Mouse (Mus musculus) heart, postnatal 0 days (tissue): Measurements from ENCODE around the gene Pdxp. TPM values are rescaled to one million over a fixed set of nuclear protein-coding genes. Genes with fewer than 3 reads are reported as not detected.

Experiments used
- ATAC-seq: fragments of 200-750 bp; cut with Nextera tagmentation; 2 replicates; pipeline ENCODE4 v1.8.0; 2017; ENCODE audit warnings: low read depth, moderate number of reproducible peaks, moderate library complexity; ENCODE audit not compliant: insufficient read depth
- DNase-seq: peaks from one replicate; pipeline ENCODE4 v3.0.0-alpha.2; 2016; ENCODE audit warnings: low spot score
- H3K27ac ChIP-seq: fragments of 300-500 bp; sonication (generic); 2 replicates; pipeline ENCODE4 v1.5.1; 2014; ENCODE audit warnings: low read depth, mild to moderate bottlenecking
- H3K27me3 ChIP-seq: fragments of 300-500 bp; sonication (generic); 2 replicates; pipeline ENCODE4 v1.6.1; 2014; ENCODE audit warnings: low read length, mixed read lengths; ENCODE audit not compliant: control insufficient read depth, insufficient read depth
- H3K36me3 ChIP-seq: fragments of 300-500 bp; sonication (generic); replicated peaks from 2 replicates; pipeline ENCODE4 v1.6.1; 2014; ENCODE audit warnings: low read length, mixed read lengths; ENCODE audit not compliant: control insufficient read depth, insufficient read depth
- H3K4me1 ChIP-seq: fragments of 300-500 bp; sonication (generic); 2 replicates; pipeline ENCODE4 v1.6.1; 2014; ENCODE audit warnings: antibody characterized with exemption; ENCODE audit not compliant: control insufficient read depth, insufficient read depth
- H3K4me2 ChIP-seq: fragments of 300-500 bp; sonication (generic); 2 replicates; pipeline ENCODE4 v1.6.1; 2014; ENCODE audit warnings: low read depth, mild to moderate bottlenecking, low read length, moderate library complexity
- H3K4me3 ChIP-seq: fragments of 300-500 bp; sonication (generic); 2 replicates; pipeline ENCODE4 v1.5.1; 2014; ENCODE audit warnings: low read depth, low read length
- H3K9ac ChIP-seq: fragments of 300-500 bp; sonication (generic); replicated peaks from 2 replicates; pipeline ENCODE4 v1.6.1; 2014; ENCODE audit warnings: low read depth, low read length, mixed read lengths
- H3K9me3 ChIP-seq: fragments of 300-500 bp; sonication (generic); replicated peaks from 2 replicates; pipeline ENCODE4 v1.6.1; 2016; ENCODE audit warnings: low read length; ENCODE audit not compliant: control insufficient read depth
- CTCF ChIP-seq: IDR thresholded peaks from 2 replicates; pipeline ENCODE4 v1.5.1; 2016; ENCODE audit warnings: antibody characterized with exemption, control low read depth, low read depth
- EP300 ChIP-seq: IDR thresholded peaks from 2 replicates; pipeline ENCODE4 v1.6.1; 2016; ENCODE audit warnings: antibody characterized with exemption, low read depth
- WGBS: fragments of 180-500 bp; shearing (Covaris S2); extraction: QIAGEN DNeasy Blood & Tissue Kit; methylation state at CpG from one replicate; pipeline ENCODE4 v1.1.7; 2014; 5-methylcytosine and 5-hydroxymethylcytosine counted together
- polyA plus RNA-seq: library from polyadenylated mRNA; unstranded; fragments of >200 nt; fragmentation: Nextera tagmentation; extraction: Ambion mirVana; gene quantifications from 2 replicates; pipeline ENCODE4 v1.2.1, GENCODE M21; 2015
- total RNA-seq: library from RNA; depleted of rRNA; stranded (reverse); fragments of >200 nt; gene quantifications from 2 replicates; pipeline ENCODE4 v1.2.3, GENCODE M21; 2014; ENCODE audit warnings: low replicate concordance

Gene Pdxp
- total and polyA plus RNA-seq, 2 experiments from 2014 or later, result 7.7 to 25.8 TPM

DNA sequence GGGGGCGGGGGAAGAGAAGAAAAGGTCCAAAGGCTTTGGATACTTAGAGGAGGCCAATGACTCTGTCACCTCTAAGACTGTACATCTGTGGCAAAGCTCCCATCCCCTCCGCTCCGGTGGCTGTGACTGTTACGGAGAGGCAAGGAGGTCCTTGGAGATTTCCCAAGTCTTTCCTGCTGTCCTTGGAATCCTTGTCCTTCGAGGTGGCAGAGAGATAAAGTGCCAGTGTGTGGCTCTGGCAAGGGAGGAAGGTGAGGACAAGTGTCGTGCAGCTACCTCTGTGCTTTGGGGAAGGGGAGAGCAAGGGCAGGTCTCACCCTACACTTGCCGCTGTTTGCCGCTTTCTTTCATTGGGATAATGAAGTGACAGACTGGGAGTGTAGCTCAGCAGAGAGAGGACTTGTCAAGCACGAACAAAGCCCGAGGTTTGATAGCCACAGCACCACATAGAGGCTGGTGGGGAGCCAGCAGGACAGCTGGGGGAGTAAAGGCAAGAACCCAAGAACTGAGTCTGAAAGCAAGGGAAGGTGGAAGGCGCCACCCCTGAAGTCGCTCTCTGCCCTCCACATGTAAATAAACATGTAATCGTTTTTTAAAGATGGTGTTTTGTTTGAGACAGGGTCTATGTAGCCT lies 39.8 kb upstream of the Pdxp start:
- ATAC-seq, result no peak
- no peak for TF ChIP-seq EP300
- peak; percentile 9; the same call in 1 of the 2 replicates for TF ChIP-seq CTCF
- peaks cover 6% of the 10 kb centered on the region; the same call in 1 of the 2 replicates for H3K4me1 ChIP-seq
- no peaks in the 10 kb centered on the region for H3K36me3 ChIP-seq
- no peak for DNase-seq
- 36% methylated on average over 13 of the region's 13 CpGs for WGBS
- H3K27me3 ChIP-seq, result no peaks in the 10 kb centered on the region
- H3K9me3 ChIP-seq, result no peaks in the 10 kb centered on the region
- no peak overlapping the region for H3K4me3 ChIP-seq
- H3K27ac ChIP-seq, result no peak overlapping the region
- H3K4me2 ChIP-seq, result no peak overlapping the region
- 0 out of 2 replicates have a peak overlapping the region, but pooled peaks have one; percentile 1 for H3K9ac ChIP-seq

GRCm38 (mm10) chr15:78874989-78875388 lies 38.7 kb upstream of the Pdxp start:
- DNase-seq (no peak), ATAC-seq (no peak)
- 73% methylated on average over 8 of the region's 8 CpGs for WGBS

DNA sequence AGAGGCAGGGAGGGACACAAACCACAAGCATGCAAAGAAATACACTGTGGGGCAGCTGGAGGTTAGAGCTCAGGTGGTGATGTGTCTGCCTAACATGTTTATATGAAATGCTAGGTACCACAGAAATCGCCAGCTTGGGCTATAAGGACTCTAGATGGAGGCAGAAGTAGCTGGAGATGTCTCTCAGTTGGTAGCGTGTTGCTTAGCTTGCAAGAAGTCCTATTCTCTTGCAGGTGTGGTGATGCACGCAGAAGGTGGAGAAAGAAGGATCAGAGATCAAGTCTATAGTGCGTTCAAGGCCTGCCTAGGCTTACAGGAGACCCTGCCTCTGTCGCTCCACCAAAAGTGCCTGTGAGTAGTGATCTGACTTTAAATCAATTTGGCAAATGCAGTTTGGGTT lies 38.2 kb upstream of the Pdxp start:
- no peak for DNase-seq
- Histone ChIP-seq H3K9me3 (no peaks in the 10 kb centered on the region), H3K4me1 (peaks cover 6% of the 10 kb centered on the region; the same call in 1 of the 2 replicates), H3K27ac (peak overlapping the region; percentile 99; the same call in 1 of the 2 replicates), H3K36me3 (0 out of 2 replicates have a peak, but pooled peaks cover 6% of the 10 kb centered on the region), H3K27me3 (no peaks in the 10 kb centered on the region), H3K4me2 (peak overlapping the region; percentile 76; the same call in 1 of the 2 replicates), H3K4me3 (no peak overlapping the region), H3K9ac (no peak overlapping the region)
- ATAC-seq, result no peak
- 83% methylated on average over 5 of the region's 5 CpGs for WGBS
- TF ChIP-seq CTCF (no peak), EP300 (no peak)

More at GRCm38 (mm10) chr15:78874989-78875388, 38.7 kb upstream of the Pdxp start:
- Histone ChIP-seq H3K27ac (no peak overlapping the region), H3K4me2 (no peak overlapping the region), H3K36me3 (0 out of 2 replicates have a peak, but pooled peaks cover under 1% of the 10 kb centered on the region), H3K9me3 (no peaks in the 10 kb centered on the region), H3K9ac (no peak overlapping the region), H3K4me1 (peaks cover 6% of the 10 kb centered on the region; the same call in 1 of the 2 replicates), H3K4me3 (no peak overlapping the region), H3K27me3 (no peaks in the 10 kb centered on the region)
- TF ChIP-seq EP300, result no peak
- no peak for TF ChIP-seq CTCF

DNA sequence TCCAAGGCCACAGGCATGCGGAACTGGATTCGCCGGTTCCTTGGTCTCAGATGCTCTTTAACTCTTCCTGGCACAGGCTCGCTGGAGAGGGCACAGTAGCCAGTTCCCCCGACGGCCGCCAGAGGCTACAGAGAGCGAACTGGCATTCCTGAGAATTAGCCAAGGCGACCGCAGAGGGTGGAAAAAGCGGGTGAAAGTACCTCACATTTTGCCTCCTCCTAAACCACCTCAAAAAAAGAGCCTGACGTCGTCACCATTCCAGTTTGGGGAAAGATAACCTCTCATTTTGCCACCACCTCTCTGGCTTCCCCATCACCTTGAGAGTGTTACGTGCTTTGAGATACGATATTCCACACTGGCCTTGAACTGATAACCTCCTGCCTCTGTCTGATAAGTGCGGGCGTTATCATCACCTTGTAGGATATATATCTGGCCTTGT lies 37.4 kb upstream of the Pdxp start:
- H3K36me3 ChIP-seq, result peaks cover 13% of the 10 kb centered on the region
- peak overlapping the region; percentile 97 for H3K9ac ChIP-seq
- H3K4me3 ChIP-seq, result peak overlapping the region; percentile 97
- WGBS, result under 1% methylated on average over 17 of the region's 17 CpGs
- peak overlapping the region; percentile 99 for H3K27ac ChIP-seq
- peaks cover 6% of the 10 kb centered on the region; the same call in 1 of the 2 replicates for H3K4me1 ChIP-seq
- H3K4me2 ChIP-seq, result peak overlapping the region; percentile 76
- ATAC-seq, result peak; percentile 32
- no peak for TF ChIP-seq EP300
- peak; percentile 58 for TF ChIP-seq CTCF
- peak; percentile 89 for DNase-seq
- no peaks in the 10 kb centered on the region for H3K27me3 ChIP-seq
- no peaks in the 10 kb centered on the region for H3K9me3 ChIP-seq

GRCm38 (mm10) chr15:78876991-78877809 lies 36.5 kb upstream of the Pdxp start, which contains the start of gene Gga1:
Gene Gga1 (plus strand): TSS chr15:78877190.
- Histone ChIP-seq H3K9ac (peak within 1 kb of the TSS; percentile 97), H3K4me3 (peak within 1 kb of the TSS; percentile 97), H3K27ac (peak within 1 kb of the TSS; percentile 99), H3K27me3 (no peaks in the 10 kb centered on the region), H3K4me1 (peaks cover 6% of the 10 kb centered on the region; the same call in 1 of the 2 replicates), H3K9me3 (no peaks in the 10 kb centered on the region), H3K4me2 (peak within 1 kb of the TSS; percentile 76), H3K36me3 (peaks cover 22% of the 10 kb centered on the region)
- peak; percentile 91 for DNase-seq
- under 1% methylated on average over 58 of the region's 95 CpGs for WGBS
- TF ChIP-seq CTCF (no peak), EP300 (peak; percentile 37; the same call in 1 of the 2 replicates)
- ATAC-seq, result peak; percentile 90
